Mouse (Mus musculus) heart, postnatal 0 days (tissue): ENCODE measurements around the gene Obp2b.

Experiments
- CTCF ChIP-seq: IDR thresholded peaks from 2 replicates; pipeline ENCODE4 v1.5.1; 2016; ENCODE audit warnings: antibody characterized with exemption, control low read depth, low read depth
- EP300 ChIP-seq: IDR thresholded peaks from 2 replicates; pipeline ENCODE4 v1.6.1; 2016; ENCODE audit warnings: antibody characterized with exemption, low read depth

DNA sequence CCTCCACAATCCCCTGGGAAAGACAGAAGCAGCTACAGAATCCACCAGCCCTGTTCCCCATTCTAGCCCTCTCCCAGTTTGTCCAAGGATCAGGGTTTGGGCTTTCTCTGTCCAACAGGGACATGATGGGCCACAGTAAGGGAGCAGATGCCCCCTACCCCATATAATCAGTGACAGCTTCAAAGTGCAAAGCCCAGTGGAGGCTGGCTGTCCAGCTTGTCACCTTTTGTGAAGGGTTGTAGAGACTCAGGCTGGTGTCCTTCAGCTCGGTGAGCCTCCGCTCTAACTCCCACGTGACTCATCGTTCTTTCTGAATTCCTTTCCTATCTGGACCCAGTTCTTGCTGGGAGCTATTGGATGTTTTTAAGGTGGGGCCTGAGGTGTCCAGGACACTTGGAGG lies 33.1 kb upstream of the Obp2b start:
- no peak for TF ChIP-seq CTCF
- TF ChIP-seq EP300, result no peak
